Mouse (Mus musculus) regulatory T cell (primary cell): Measurements from ENCODE around the gene Prpf31.

Source experiments
- in situ Hi-C: fragments of 300-600 bp; cut with MboI, MseI; formaldehyde crosslinking; loops from one replicate; pipeline ENCODE4 v1.15.1; 2025; ENCODE audit warnings: high pct_unique_total_duplicates

The Prpf31 gene

DNA sequence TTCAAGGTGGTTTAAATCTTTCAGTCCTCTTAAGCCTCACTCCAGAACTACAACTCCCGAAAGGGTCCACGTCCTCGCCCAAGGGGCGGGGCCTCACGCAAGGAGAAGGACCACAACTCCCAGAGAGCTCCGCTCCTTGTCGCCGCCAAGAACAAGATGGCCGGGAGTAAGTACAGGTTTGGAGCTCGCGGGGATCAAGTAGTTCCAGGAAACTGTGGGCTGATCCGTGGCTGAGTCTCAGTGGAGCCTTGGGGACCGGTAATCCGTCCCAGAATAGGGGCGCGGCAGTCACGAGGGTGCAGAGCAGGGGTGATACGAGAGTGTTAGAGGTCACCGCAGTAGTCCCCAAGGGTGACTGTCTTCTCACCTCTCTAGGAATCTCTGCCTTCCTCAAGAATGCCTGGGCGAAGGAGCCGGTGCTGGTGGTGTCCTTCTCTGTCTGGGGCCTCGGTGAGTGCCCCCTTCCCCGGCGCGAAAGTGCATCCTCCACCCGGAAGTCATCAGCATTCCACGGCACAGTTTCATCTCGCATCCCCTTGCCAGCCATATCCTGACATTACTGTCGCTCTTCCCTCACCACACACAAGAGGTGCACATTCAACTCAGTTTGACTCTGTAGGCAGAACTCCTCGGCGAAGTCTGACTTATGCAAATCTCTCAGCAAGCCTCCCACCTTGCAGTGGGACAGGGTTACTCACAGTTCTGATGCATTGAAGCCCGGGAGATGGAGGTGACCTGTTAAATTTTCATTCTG is 12.4 kb upstream of the Prpf31 start, which contains the start of gene Ndufa3:
Gene Ndufa3 (plus strand): TSS at position 132 of the 754 bp plus-strand sequence.
- in situ Hi-C loops: loop anchor here (25.0 kb wide), 2 partner anchors 220 to 520 kb away; partner anchors contain the start of genes Gm15448, Leng8 and Pira2

- in situ Hi-C loops: no loop called here
These were observed 755 bp upstream of the Prpf31 start for GRCm38 (mm10) chr7:3629030-3629429.

DNA sequence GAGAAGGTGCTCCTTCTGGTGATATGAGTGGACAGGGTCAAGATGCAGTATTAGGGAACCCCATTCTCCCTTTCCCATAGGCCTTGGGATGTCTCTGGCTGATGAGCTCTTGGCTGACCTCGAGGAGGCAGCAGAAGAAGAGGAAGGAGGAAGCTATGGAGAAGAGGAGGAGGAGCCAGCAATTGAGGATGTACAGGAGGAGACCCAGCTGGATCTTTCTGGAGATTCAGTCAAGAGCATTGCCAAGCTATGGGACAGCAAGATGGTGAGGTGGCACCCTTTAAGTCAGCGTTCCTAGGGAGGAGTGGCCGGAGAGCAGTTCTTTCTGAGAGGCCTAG is 662 bp downstream of the Prpf31 start:
- in situ Hi-C loops: loop anchor here (5.0 kb wide), 1 partner anchor 72 kb away; the partner anchor contains the start of gene Rps9

DNA sequence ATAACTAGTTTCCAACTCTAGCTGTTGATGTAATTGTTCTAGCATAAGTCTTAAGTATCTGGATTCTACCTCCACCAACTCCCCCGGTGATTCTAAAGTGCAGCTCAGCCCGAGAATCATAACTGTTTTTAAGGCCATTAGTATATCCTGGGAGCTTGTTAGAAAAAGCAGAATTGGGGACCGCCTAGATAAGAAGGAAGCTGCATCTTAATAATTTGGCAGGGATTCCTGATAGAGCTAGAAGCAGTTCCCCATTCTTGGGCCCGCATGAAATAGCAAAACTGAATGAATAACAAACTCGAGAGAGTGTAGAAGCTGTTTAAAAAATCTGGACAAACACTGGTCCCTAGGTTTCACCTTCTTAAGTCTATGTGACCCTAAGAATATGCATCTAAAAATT is 13.6 kb downstream of the Prpf31 start:
- in situ Hi-C loops: no loop called here

GRCm38 (mm10) chr7:3643843-3644242 is 14.1 kb downstream of the Prpf31 start:
- in situ Hi-C loops: no loop called here

- in situ Hi-C loops: no loop called here
These were observed 14.5 kb downstream of the Prpf31 start for GRCm38 (mm10) chr7:3644348-3644671.

DNA sequence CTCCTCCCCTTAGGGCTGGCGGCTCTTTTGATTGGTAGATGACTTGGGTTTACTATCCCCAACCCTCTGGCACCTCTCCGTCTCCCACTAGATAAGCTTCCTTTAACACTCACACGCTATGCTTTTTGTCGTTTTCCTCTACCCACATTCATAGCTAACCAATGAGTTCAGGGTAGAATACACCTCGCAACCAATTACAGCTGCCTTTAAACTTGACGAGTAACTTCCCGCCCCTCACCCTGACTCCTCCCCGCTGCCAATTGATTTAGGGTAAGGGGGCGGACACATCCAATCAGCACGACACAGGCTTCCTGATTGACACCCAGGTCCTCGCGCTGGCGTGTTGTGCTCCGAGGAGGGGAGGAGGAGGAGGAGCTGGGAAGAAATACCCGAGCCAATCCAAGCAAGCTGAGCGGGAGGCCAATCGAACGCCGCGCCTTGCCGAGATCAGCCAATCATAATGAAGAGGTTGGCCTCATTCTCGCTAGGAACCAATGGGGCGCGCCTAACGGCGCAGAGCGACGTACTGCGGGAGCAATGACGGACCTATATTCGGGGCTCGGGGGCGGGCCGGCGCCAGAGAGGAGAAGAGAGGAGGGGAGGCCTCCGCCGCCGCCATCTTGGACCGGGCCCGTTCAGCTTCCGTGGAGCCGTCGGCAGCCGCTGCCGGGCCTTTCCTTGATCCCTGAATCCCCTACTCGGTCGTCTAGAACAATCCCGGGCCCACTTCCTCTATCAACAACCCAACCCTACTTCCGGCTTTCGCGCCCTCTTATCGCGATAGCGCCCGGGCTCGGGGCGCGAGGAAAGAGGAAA is 15.1 kb downstream of the Prpf31 start, which contains the start of gene Cnot3:
Gene Cnot3 (plus strand): TSS at position 597 of the 816 bp plus-strand sequence.
- in situ Hi-C loops: no loop called here

DNA sequence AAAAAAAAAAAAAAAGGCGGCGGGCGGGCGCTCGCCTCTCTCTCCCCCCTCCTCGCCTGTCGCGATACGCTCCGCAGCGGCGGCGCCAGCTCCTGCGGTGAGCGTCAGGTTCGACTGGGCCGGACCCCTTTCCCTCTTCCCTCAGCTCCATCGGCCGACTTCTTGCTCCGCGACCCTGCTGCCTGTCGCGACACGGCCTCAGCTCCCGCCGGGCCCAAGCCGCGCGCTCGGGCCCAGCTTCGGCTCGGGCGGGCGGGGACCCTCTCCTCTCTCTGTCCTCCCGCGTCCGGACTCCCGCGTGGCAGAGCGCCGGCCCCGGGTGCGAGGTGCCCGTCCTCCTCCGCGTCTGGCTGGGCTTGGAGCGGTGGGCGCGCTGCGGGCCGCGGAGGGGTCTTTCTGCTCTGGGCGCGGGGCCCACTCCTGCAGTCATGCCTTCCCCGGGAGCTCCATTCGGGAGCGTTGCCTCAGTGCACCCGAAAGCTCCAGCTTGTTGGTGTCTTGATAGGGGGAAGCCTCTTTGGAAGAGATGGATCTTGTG is 15.8 kb downstream of the Prpf31 start:
- in situ Hi-C loops: no loop called here

- in situ Hi-C loops: no loop called here
These were observed 16.4 kb downstream of the Prpf31 start for GRCm38 (mm10) chr7:3646188-3646587.

DNA sequence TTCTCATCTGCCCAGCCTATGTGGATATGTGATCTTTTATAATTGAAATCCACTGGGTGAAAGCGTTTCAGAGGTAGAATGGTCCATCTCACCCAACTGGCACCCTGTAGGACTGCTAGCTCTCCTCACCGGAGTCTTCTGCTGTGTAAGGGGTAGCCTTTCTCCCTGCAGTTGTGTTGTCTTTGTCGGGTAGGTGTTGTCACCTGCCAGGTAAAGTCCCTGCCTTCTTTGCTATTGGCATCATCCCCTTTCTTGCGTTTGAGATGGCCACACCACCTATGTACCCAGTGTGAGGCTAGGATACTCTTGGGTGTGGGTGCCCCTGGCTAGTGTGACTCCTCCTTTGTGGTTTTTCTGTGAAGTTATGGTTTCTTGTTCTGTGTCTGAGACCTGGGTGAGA is 16.9 kb downstream of the Prpf31 start:
- in situ Hi-C loops: no loop called here

GRCm38 (mm10) chr7:3656966-3657365 is 27.2 kb downstream of the Prpf31 start:
- in situ Hi-C loops: no loop called here

GRCm38 (mm10) chr7:3658578-3658977 is 28.8 kb downstream of the Prpf31 start:
- in situ Hi-C loops: no loop called here

GRCm38 (mm10) chr7:3664524-3665214 is 34.9 kb downstream of the Prpf31 start:
- in situ Hi-C loops: no loop called here

DNA sequence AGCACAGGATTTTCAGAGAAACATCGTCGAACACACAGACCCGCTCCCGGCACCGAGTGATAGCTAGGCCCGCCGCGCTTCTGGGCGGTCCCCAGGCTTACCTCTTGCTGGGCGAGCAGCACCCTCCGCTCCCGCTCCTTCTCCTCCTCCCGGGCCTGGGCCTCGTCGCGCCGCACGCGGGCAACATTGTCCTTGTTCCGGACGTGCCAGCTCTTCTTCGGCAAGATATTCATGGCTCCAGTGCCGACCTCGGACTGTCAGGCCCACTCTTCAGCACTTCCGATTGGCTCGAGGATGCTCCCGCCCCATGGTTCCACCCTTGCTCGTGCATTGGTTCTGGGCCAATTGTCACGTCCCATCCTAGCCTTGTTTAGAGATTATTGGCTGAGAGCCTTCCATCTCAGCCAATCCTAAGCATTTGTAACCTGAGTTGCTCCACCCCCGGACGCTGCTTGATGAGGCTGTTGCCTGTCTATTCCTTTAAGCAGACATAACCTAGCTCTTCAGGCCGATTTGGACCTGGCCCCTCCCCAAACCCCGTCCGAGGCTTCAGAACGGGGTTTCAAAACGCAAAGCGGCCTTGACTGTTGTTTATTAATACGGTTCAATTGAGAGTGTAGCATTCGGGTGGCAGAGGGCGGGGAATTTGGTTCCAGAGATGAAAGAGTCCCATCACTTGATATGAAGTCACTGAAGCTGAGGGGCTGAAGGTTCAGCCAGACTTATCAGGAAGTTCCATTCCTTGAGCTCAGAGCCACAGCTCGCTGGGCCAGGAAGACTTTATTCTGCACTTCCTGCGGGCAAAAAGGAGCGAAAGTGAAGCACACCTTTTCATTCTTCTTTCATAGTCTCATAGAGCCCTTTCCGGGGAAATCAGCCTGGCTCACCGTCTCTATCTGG is 35.7 kb downstream of the Prpf31 start, which contains the start of gene Leng1:
Gene Leng1 (minus strand): TSS at position 626 of the 900 bp plus-strand sequence.
- in situ Hi-C loops: no loop called here

- in situ Hi-C loops: no loop called here
These were observed 37.2 kb downstream of the Prpf31 start for GRCm38 (mm10) chr7:3666921-3667391.

DNA sequence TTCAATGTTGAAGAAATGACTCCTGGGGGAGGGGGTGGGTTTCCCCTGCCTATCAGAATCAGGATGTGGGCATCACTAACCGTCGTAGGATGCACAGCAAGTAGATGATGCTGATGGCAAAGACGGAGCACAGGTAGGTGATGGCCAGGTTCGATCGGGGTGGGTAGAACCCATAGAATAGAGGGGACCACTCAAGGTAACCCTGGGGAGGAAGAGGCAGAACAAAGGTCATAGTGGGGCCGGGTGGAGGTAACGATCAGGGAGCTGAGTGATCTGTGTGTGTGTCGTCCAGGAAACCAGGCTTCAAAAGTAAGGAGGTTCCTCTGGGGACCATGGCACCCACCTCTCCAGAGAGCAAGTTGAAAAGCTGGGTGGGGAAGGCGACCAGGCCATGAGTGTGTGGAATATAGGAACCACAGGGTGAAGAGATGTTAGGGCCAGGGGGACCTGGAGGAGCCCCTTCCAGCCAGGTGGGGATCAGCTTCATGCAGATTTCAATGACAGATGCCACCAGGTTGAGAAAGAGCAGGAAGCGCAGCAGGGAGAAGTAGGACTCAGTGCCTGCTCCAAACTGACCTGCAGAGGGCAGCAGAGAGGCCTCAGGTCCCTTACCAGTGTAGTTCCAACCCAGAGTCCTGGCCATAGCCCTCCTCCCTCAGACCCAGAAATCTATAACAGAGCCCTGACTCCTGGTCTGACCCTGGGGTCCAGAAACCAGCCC is 44.9 kb downstream of the Prpf31 start:
- in situ Hi-C loops: no loop called here

- in situ Hi-C loops: no loop called here
These were observed 45.4 kb downstream of the Prpf31 start for GRCm38 (mm10) chr7:3675228-3675548.

- in situ Hi-C loops: no loop called here
These were observed 46.6 kb downstream of the Prpf31 start for GRCm38 (mm10) chr7:3676371-3676770.

DNA sequence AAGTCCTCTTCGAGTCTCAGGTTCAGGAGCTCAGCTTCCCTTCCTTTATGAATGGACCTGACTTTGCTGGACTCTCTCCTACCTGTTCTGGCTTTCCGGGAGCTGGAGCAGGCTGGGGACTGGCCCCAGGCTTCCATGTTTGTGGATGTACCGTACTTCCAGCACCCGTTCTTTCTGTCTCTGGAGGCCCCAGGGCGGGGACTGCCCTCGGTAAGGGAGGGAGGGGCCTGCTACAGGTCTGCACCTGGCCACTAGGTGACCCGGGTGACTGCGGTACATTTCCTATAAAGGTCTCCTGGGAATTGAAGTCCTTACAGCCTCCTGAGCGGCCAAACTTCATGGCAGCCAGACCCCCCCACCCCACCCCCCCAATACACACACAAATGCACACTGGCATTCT is 47.6 kb downstream of the Prpf31 start, which contains the start of gene Tmc4:
Gene Tmc4 (minus strand): TSS at position 212 of the 400 bp plus-strand sequence.
- in situ Hi-C loops: no loop called here

DNA sequence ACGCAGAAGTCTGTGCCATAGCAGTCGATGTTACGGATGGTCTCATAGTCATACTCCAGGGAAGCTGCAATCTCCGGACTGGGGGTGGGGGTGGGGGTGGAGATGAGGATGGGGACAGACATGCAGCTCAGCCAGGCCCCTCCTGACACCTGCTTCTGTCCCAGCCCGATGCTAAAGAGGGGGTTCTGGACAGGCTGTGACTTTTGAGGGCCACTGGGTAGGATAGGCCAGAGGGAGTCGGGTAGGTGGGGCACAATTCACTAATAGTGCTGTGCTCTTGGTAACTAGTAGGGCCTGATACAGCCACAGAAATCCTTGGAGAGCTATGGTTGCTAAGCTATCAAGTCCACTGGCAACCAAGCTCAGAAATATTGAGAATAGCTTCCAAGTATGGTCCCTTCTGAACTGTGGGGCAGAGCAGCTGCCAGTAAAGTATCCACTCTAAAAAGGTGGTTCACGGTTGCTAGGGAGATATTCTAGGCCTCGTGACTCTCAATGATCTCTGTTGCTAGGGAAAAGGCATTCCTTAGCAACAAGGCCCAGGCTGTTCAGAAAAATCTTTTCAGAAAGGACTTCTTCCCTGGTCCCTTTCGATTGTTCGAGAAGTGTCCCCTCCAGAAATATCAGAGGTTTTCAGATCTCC is 54.2 kb downstream of the Prpf31 start:
- in situ Hi-C loops: no loop called here
